Mouse (Mus musculus) kidney, embryonic 14.5 days (tissue): ENCODE results near the gene Plce1. TPM values are rescaled to one million over a fixed set of nuclear protein-coding genes. Genes with fewer than 3 reads are reported as not detected.

Source experiments
- ATAC-seq: fragments of 200-750 bp; cut with Nextera tagmentation; 2 replicates; pipeline ENCODE4 v1.8.0; 2017; ENCODE audit warnings: moderate number of reproducible peaks, mild to moderate bottlenecking, moderate TSS enrichment, moderate library complexity; ENCODE audit not compliant: low FRiP score, low TSS enrichment
- H3K27ac ChIP-seq: fragments of 300-500 bp; sonication (generic); 2 replicates; pipeline ENCODE4 v1.5.1; 2014; ENCODE audit warnings: low read depth, mild to moderate bottlenecking, low read length, moderate library complexity, mixed read lengths
- H3K27me3 ChIP-seq: fragments of 300-500 bp; sonication (generic); 2 replicates; pipeline ENCODE4 v1.6.1; 2014; ENCODE audit warnings: mild to moderate bottlenecking, low read length; ENCODE audit not compliant: control insufficient read depth, insufficient read depth
- H3K36me3 ChIP-seq: fragments of 300-500 bp; sonication (generic); 2 replicates; pipeline ENCODE4 v1.6.1; 2014; ENCODE audit warnings: low read length, mixed read lengths; ENCODE audit not compliant: control insufficient read depth, insufficient read depth
- H3K4me1 ChIP-seq: fragments of 300-500 bp; sonication (generic); 2 replicates; pipeline ENCODE4 v1.6.1; 2014; ENCODE audit warnings: low read length, mixed read lengths; ENCODE audit not compliant: control insufficient read depth, insufficient read depth
- H3K4me2 ChIP-seq: fragments of 300-500 bp; sonication (generic); replicated peaks from 2 replicates; pipeline ENCODE4 v1.6.1; 2014; ENCODE audit warnings: low read depth, mild to moderate bottlenecking, low read length
- H3K4me3 ChIP-seq: fragments of 300-500 bp; sonication (generic); 2 replicates; pipeline ENCODE4 v1.5.1; 2014; ENCODE audit warnings: mild to moderate bottlenecking, low read length
- H3K9ac ChIP-seq: fragments of 300-500 bp; sonication (generic); 2 replicates; pipeline ENCODE4 v1.6.1; 2014; ENCODE audit warnings: low read depth, mild to moderate bottlenecking, low read length, moderate library complexity
- H3K9me3 ChIP-seq: fragments of 300-500 bp; sonication (generic); 2 replicates; pipeline ENCODE4 v1.6.1; 2016; ENCODE audit warnings: low read length; ENCODE audit not compliant: control insufficient read depth
- WGBS: fragments of 180-500 bp; shearing (Covaris S2); extraction: QIAGEN DNeasy Blood & Tissue Kit; methylation state at CpG from one replicate; pipeline ENCODE4 v1.1.7; 2014; 5-methylcytosine and 5-hydroxymethylcytosine counted together
- polyA plus RNA-seq: library from polyadenylated mRNA; unstranded; fragments of >200 nt; fragmentation: Nextera tagmentation; extraction: Ambion mirVana; gene quantifications from 2 replicates; pipeline ENCODE4 v1.2.1, GENCODE M21; 2014

Plce1 gene
- polyA plus RNA-seq, 1 experiment from 2014 or later, result 3.6 TPM

DNA sequence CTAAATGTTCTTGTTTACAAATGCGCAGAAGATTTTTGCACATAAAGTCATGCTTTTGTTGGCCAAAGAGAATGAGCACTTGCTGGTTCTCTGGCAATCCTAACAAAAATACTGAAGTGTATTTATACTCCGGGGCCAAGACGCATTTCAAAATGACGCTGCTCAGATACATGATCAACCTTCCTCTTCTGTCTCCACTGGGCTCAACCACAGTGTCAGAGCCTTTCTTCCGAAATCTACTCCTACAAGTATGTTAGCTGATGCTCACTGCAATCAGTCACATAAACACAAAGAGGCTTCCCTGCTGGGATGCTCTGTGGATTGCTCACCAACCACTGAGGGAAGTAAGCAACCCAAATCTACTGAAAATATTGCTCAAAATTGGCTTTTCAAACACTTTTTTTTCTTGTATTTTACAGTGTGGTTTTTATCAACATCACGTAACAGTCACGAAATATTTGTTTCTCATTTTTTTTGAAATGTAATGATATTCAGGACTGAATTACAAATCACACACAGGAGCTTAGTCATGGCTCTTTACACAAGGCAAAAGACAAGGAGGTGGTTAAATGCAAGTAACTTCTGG, 191.2 kb downstream of the Plce1 start:
- H3K36me3 ChIP-seq, result no peaks in the 10 kb centered on the region
- H3K4me2 ChIP-seq, result no peak overlapping the region
- no peaks in the 10 kb centered on the region for H3K4me1 ChIP-seq
- no peak overlapping the region for H3K4me3 ChIP-seq
- no peaks in the 10 kb centered on the region for H3K27me3 ChIP-seq
- H3K9ac ChIP-seq, result no peak overlapping the region
- H3K27ac ChIP-seq, result no peak overlapping the region
- 90% methylated on average over 7 of the region's 7 CpGs for WGBS
- H3K9me3 ChIP-seq, result no peaks in the 10 kb centered on the region; the same call in 1 of the 2 replicates
- ATAC-seq, result no peak

DNA sequence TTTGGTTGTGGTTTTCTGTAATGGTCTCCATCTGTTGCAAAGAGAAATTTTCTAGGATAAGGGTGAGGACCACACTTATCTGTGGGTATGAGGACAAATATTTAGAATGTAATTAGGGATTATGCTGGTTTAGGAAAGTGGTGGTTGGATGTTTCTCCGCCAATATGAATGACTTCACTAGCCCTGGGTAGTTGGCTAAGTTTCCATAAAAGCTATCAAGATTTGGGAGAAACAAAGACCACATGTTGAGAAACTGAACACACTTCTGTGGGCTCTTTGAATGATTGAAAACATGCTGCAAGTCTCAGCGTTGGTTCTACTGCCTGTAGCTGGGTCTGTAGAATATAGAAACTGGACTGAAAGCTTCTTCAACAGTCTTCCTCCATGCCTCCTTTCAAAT, 193.0 kb downstream of the Plce1 start:
- H3K9me3 ChIP-seq, result no peaks in the 10 kb centered on the region; the same call in 1 of the 2 replicates
- H3K4me1 ChIP-seq, result no peaks in the 10 kb centered on the region
- ATAC-seq, result no peak
- 85% methylated on average over 2 of the region's 2 CpGs for WGBS
- no peaks in the 10 kb centered on the region for H3K36me3 ChIP-seq
- no peak overlapping the region for H3K4me3 ChIP-seq
- no peak overlapping the region for H3K4me2 ChIP-seq
- no peaks in the 10 kb centered on the region for H3K27me3 ChIP-seq
- no peak overlapping the region for H3K27ac ChIP-seq
- H3K9ac ChIP-seq, result no peak overlapping the region

DNA sequence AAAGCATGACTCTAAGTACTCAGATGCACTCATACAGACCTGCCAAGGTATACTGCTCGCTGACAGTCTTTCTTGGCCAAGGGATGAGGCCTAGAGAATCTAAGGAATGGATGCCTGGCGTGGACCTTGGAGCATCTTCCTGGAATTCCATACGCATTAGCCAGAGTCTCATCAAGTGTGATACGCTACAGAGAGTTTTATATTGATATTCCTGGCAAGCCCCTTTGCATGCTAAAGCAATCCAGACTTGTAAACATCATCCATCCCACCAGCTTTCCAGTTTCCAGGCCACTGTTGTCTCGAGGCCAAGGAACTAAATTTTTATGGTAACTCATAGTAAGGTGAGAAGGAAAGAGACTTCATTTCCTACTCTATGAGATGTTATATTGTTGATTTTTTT, 197.7 kb downstream of the Plce1 start:
- WGBS, result 91% methylated on average over 5 of the region's 5 CpGs

GRCm38 (mm10) chr19:38679520-38679919, 198.6 kb downstream of the Plce1 start:
- H3K4me2 ChIP-seq, result no peak overlapping the region

More for the DNA sequence above, 197.7 kb downstream of the Plce1 start:
- Histone ChIP-seq H3K4me3 (no peak overlapping the region), H3K9me3 (no peaks in the 10 kb centered on the region), H3K4me1 (no peaks in the 10 kb centered on the region), H3K27me3 (no peaks in the 10 kb centered on the region), H3K9ac (no peak overlapping the region), H3K27ac (no peak overlapping the region), H3K36me3 (no peaks in the 10 kb centered on the region), H3K4me2 (no peak overlapping the region)
- ATAC-seq, result no peak

DNA sequence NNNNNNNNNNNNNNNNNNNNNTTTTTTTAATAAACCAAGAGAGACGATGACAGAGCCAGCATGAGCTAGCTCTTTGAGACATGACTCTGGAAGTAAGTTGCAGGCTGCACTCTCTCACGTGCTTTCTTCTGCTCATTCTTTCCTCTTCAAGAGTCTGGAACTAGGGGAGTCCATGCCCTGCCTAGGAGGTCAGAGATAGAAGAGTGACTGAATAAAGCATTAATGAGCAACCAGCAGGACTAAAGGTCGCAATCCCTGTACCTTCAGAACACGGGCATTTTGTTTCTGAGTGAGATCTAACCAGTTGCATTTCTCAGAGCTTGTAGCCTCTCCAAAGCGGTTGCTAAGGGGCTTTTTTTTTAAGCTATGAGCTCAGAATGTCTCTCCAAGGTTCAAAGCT, 206.4 kb downstream of the Plce1 start:
- 58% methylated on average over 5 of the region's 5 CpGs for WGBS
- H3K9me3 ChIP-seq, result no peaks in the 10 kb centered on the region
- H3K27ac ChIP-seq, result no peak overlapping the region
- no peak for ATAC-seq
- no peaks in the 10 kb centered on the region for H3K36me3 ChIP-seq
- H3K27me3 ChIP-seq, result no peaks in the 10 kb centered on the region
- no peaks in the 10 kb centered on the region for H3K4me1 ChIP-seq
- no peak overlapping the region for H3K9ac ChIP-seq
- H3K4me2 ChIP-seq, result no peak overlapping the region
- H3K4me3 ChIP-seq, result no peak overlapping the region

More at GRCm38 (mm10) chr19:38679520-38679919, 198.6 kb downstream of the Plce1 start:
- no peaks in the 10 kb centered on the region for H3K36me3 ChIP-seq
- no peaks in the 10 kb centered on the region for H3K9me3 ChIP-seq
- no peak overlapping the region for H3K9ac ChIP-seq
- no peaks in the 10 kb centered on the region for H3K27me3 ChIP-seq
- 92% methylated on average over 4 of the region's 4 CpGs for WGBS
- no peaks in the 10 kb centered on the region for H3K4me1 ChIP-seq
- no peak overlapping the region for H3K4me3 ChIP-seq
- H3K27ac ChIP-seq, result no peak overlapping the region
- ATAC-seq, result no peak

DNA sequence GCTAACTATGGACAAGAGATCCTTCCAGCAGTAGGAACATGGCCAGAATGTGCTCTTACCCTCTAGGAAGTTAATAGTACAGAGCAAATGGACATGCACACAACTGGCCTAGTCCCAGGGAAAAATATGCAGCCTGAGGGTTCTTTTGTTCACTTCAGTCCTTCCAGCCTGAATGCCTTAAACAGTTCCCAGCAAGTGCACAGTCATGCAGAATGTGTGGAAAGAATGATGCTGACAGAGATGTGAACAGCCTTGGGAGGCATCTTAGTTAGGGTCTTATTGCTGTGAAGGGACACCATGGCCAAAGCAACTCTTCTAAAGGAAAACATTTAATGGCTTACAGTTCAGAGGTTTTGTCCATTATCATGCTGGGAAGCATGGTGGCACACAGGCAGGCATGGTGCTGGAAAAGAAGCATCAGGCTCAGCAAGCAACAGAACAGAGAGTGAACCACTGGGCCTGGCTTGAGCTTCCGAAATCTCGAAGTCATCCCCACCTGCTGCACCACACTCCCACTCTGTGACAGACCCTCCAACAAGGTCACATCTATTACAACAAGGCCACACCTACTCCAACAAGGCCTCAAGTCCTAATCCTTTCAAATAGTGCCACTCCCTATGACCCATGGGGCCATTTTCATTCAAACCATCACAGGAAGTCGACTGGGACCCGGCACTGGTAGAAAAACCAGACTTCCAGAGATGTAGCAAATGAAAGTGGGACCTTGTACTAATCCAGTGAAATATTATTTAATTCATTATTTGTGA, 208.0 kb downstream of the Plce1 start:
- Histone ChIP-seq H3K4me3 (no peak overlapping the region), H3K36me3 (no peaks in the 10 kb centered on the region), H3K9me3 (no peaks in the 10 kb centered on the region), H3K4me1 (no peaks in the 10 kb centered on the region), H3K27ac (no peak overlapping the region), H3K27me3 (no peaks in the 10 kb centered on the region), H3K4me2 (no peak overlapping the region), H3K9ac (no peak overlapping the region)
- no peak for ATAC-seq
- 92% methylated on average over 4 of the region's 4 CpGs for WGBS

GRCm38 (mm10) chr19:38690276-38690675, 209.4 kb downstream of the Plce1 start:
- 81% methylated on average over 2 of the region's 2 CpGs for WGBS
- no peak for ATAC-seq

GRCm38 (mm10) chr19:38691533-38691932, 210.6 kb downstream of the Plce1 start:
- Histone ChIP-seq H3K9me3 (no peaks in the 10 kb centered on the region), H3K4me2 (no peak overlapping the region), H3K27ac (no peak overlapping the region), H3K4me1 (no peaks in the 10 kb centered on the region), H3K27me3 (no peaks in the 10 kb centered on the region), H3K36me3 (no peaks in the 10 kb centered on the region), H3K9ac (no peak overlapping the region), H3K4me3 (no peak overlapping the region)
- WGBS, result 90% methylated on average over 6 of the region's 6 CpGs
- no peak for ATAC-seq

More at GRCm38 (mm10) chr19:38690276-38690675, 209.4 kb downstream of the Plce1 start:
- H3K4me1 ChIP-seq, result no peaks in the 10 kb centered on the region
- no peaks in the 10 kb centered on the region for H3K9me3 ChIP-seq
- H3K9ac ChIP-seq, result no peak overlapping the region
- H3K27ac ChIP-seq, result no peak overlapping the region
- H3K36me3 ChIP-seq, result no peaks in the 10 kb centered on the region
- H3K4me2 ChIP-seq, result no peak overlapping the region
- H3K27me3 ChIP-seq, result no peaks in the 10 kb centered on the region
- no peak overlapping the region for H3K4me3 ChIP-seq

GRCm38 (mm10) chr19:38693331-38693730, 212.4 kb downstream of the Plce1 start:
- no peak for ATAC-seq
- no peaks in the 10 kb centered on the region for H3K4me1 ChIP-seq
- no peak overlapping the region for H3K9ac ChIP-seq
- H3K9me3 ChIP-seq, result no peaks in the 10 kb centered on the region
- H3K4me3 ChIP-seq, result no peak overlapping the region
- H3K27ac ChIP-seq, result no peak overlapping the region
- H3K4me2 ChIP-seq, result no peak overlapping the region
- no peaks in the 10 kb centered on the region for H3K27me3 ChIP-seq
- no peaks in the 10 kb centered on the region for H3K36me3 ChIP-seq
- 45% methylated on average over 2 of the region's 2 CpGs for WGBS
